Mouse (Mus musculus) right cerebral cortex, postnatal 36 days (tissue): Measurements from ENCODE around the gene Sfmbt1.
A peak's percentile ranks its signal among the peaks of the same experiment; 100 is the strongest.

Experiments
- DNase-seq, 2 experiments: peaks; one replicate each; pipeline ENCODE4 v3.0.0; 2022; ENCODE audit warnings: low spot score in 2 of 2, mixed read lengths in 1 of 2

The Sfmbt1 gene

GRCm38 (mm10) chr14:30825021-30825475 is 110.4 kb downstream of the Sfmbt1 start:
- DNase-seq: no peak

- peak; percentile 80 to 82 for DNase-seq
Observed at GRCm38 (mm10) chr14:30825476-30826131, 111.0 kb downstream of the Sfmbt1 start, which contains the start of gene Tmem110. Tmem110 (plus strand) TSS chr14:30825590.

GRCm38 (mm10) chr14:30826174-30827140 is 111.8 kb downstream of the Sfmbt1 start:
- no peak for DNase-seq

- DNase-seq: no peak
Observed at GRCm38 (mm10) chr14:30827480-30827879, 112.8 kb downstream of the Sfmbt1 start.

- no peak for DNase-seq
Observed at GRCm38 (mm10) chr14:30828077-30828476, 113.4 kb downstream of the Sfmbt1 start.

GRCm38 (mm10) chr14:30828635-30829460 is 114.2 kb downstream of the Sfmbt1 start:
- DNase-seq: no peak

GRCm38 (mm10) chr14:30837416-30837996 is 122.9 kb downstream of the Sfmbt1 start:
- no peak for DNase-seq

- no peak for DNase-seq
Observed at GRCm38 (mm10) chr14:30843701-30844100, 129.1 kb downstream of the Sfmbt1 start.

GRCm38 (mm10) chr14:30850504-30850903 is 135.9 kb downstream of the Sfmbt1 start:
- DNase-seq: no peak

GRCm38 (mm10) chr14:30852325-30852724 is 137.7 kb downstream of the Sfmbt1 start:
- DNase-seq: no peak

GRCm38 (mm10) chr14:30855316-30855715 is 140.7 kb downstream of the Sfmbt1 start:
- DNase-seq: no peak

GRCm38 (mm10) chr14:30856885-30857507 is 142.3 kb downstream of the Sfmbt1 start:
- DNase-seq: no peak

GRCm38 (mm10) chr14:30857990-30858389 is 143.3 kb downstream of the Sfmbt1 start:
- DNase-seq: no peak

- DNase-seq: no peak
Observed at GRCm38 (mm10) chr14:30861421-30862125, 146.9 kb downstream of the Sfmbt1 start.

- no peak for DNase-seq
Observed at GRCm38 (mm10) chr14:30862368-30862767, 147.7 kb downstream of the Sfmbt1 start.

GRCm38 (mm10) chr14:30865311-30865710 is 150.7 kb downstream of the Sfmbt1 start:
- DNase-seq: no peak

GRCm38 (mm10) chr14:30867042-30867441 is 152.4 kb downstream of the Sfmbt1 start:
- no peak for DNase-seq

GRCm38 (mm10) chr14:30868826-30869225 is 154.2 kb downstream of the Sfmbt1 start:
- no peak for DNase-seq

- DNase-seq: no peak
Observed at GRCm38 (mm10) chr14:30869391-30869801, 154.7 kb downstream of the Sfmbt1 start.
